Mouse (Mus musculus) limb, embryonic 14.5 days (tissue): Measurements from ENCODE around the gene Ptchd3. TPM values are rescaled to one million over a fixed set of nuclear protein-coding genes. Genes with fewer than 3 reads are reported as not detected.

Source experiments
- ATAC-seq: fragments of 200-750 bp; cut with Nextera tagmentation; 2 replicates; pipeline ENCODE4 v1.8.0; 2017; ENCODE audit warnings: low read depth, moderate number of reproducible peaks, moderate TSS enrichment; ENCODE audit not compliant: low FRiP score
- DNase-seq: peaks from one replicate; pipeline ENCODE4 v3.0.0-alpha.2; 2015; ENCODE audit warnings: low spot score
- H3K27ac ChIP-seq: fragments of 300-500 bp; sonication (generic); replicated peaks from 2 replicates; pipeline ENCODE4 v1.5.1; 2014; ENCODE audit warnings: low read depth, mild to moderate bottlenecking, low read length, moderate library complexity, mixed read lengths
- H3K27me3 ChIP-seq: fragments of 300-500 bp; sonication (generic); 2 replicates; pipeline ENCODE4 v1.6.1; 2014; ENCODE audit warnings: low read length, mixed read lengths; ENCODE audit not compliant: control insufficient read depth, insufficient read depth
- H3K36me3 ChIP-seq: fragments of 300-500 bp; sonication (generic); 2 replicates; pipeline ENCODE4 v1.6.1; 2014; ENCODE audit warnings: mild to moderate bottlenecking, low read length, moderate library complexity, mixed read lengths; ENCODE audit not compliant: control insufficient read depth, insufficient read depth
- H3K4me1 ChIP-seq: fragments of 300-500 bp; sonication (generic); 2 replicates; pipeline ENCODE4 v1.6.1; 2014; ENCODE audit warnings: antibody characterized with exemption, low read length, mixed read lengths; ENCODE audit not compliant: control insufficient read depth, insufficient read depth
- H3K4me2 ChIP-seq: fragments of 300-500 bp; sonication (generic); replicated peaks from 2 replicates; pipeline ENCODE4 v1.6.1; 2014; ENCODE audit warnings: low read depth, mild to moderate bottlenecking, low read length, moderate library complexity; ENCODE audit not compliant: severe bottlenecking
- H3K4me3 ChIP-seq: fragments of 300-500 bp; sonication (generic); replicated peaks from 2 replicates; pipeline ENCODE4 v1.5.1; 2014; ENCODE audit warnings: low read length
- H3K9ac ChIP-seq: fragments of 300-500 bp; sonication (generic); 2 replicates; pipeline ENCODE4 v1.6.1; 2014; ENCODE audit warnings: mild to moderate bottlenecking, low read depth, low read length, moderate library complexity; ENCODE audit not compliant: severe bottlenecking
- H3K9me3 ChIP-seq: fragments of 300-500 bp; sonication (generic); 2 replicates; pipeline ENCODE4 v1.6.1; 2016; ENCODE audit warnings: low read length; ENCODE audit not compliant: control insufficient read depth
- POLR2A ChIP-seq: fragments of 200-500 bp; IDR thresholded peaks from 2 replicates; pipeline ENCODE4 v1.8.0; 2012; ENCODE audit warnings: inconsistent platforms, mild to moderate bottlenecking, moderate library complexity, borderline replicate concordance; ENCODE audit not compliant: insufficient read depth, insufficient read length; ENCODE audit errors: extremely low read depth
- WGBS: fragments of 180-500 bp; shearing (Covaris S2); extraction: QIAGEN DNeasy Blood & Tissue Kit; methylation state at CpG from one replicate; pipeline ENCODE4 v1.1.7; 2014; 5-methylcytosine and 5-hydroxymethylcytosine counted together
- polyA plus RNA-seq, 2 experiments: library from polyadenylated mRNA; depleted of rRNA in 1 of 2; stranded (reverse) in 1 of 2; unstranded in 1 of 2; fragments of >200 nt; fragmentation: Nextera tagmentation in 1 of 2; extraction: Ambion mirVana in 1 of 2; gene quantifications; 2 replicates each; pipeline versions ENCODE4 v1.2.1 to v1.2.3; 2012 to 2014

The Ptchd3 gene
- polyA plus RNA-seq (2012; rRNA removed) = 0.09 and 0.14 TPM in 2 replicates
- polyA plus RNA-seq (2014; fragmentation: Nextera tagmentation; extraction: Ambion mirVana) = 0.21 TPM in 1 of 2 replicates, not detected in the other

DNA sequence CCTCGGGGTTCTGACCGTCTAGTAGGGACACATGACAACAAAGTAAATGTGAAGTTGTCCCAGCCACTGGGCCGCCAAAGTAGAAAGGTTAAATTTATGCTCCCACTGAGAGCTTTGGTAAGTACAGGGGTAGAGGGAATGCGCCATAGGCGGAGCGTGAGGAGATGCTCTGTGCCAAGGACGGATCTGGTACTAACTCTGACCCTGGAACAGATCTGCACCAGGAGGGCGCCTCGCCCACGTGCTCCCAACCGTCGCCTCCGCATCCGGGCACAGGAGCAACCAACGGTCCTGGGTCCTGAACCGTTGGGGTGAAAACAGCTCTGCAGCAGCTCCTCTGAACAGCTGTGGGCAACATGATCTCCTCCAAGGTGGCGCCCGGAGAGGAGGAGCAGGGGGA is at the start of gene Ptchd3:
Ptchd3 (plus strand) TSS at position 301 of the 400 bp plus-strand sequence.
- WGBS = 69% methylated on average over 17 of the region's 18 CpGs
- no peaks in the 10 kb centered on the region for H3K4me1 ChIP-seq
- H3K9ac ChIP-seq = no peak within 1 kb of the TSS
- TF ChIP-seq POLR2A = no peak
- H3K27me3 ChIP-seq = no peaks in the 10 kb centered on the region
- H3K4me2 ChIP-seq = no peak within 1 kb of the TSS
- no peak for ATAC-seq
- 0 out of 2 replicates have a peak, but pooled peaks cover 5% of the 10 kb centered on the region for H3K9me3 ChIP-seq
- no peaks in the 10 kb centered on the region for H3K36me3 ChIP-seq
- no peak within 1 kb of the TSS for H3K27ac ChIP-seq
- DNase-seq = no peak
- H3K4me3 ChIP-seq = no peak within 1 kb of the TSS

DNA sequence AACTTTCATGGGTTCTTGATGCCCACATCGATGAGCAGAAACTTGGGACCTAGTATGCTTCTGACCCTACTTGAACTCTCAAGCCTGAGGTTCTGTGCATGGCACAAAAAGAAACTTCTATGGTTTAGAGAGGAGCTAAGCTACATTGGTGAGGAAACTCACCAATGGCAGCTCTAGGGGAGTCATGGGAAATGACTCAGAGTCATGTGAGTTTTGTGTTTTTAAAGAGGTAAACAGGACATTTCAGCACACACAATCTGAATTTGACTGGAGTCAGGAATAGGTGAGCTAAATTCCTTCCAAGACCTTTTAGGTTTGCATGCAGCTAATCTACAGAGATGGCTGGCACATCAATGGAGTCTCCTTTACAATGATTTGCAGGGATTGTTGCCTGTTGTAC is 48.2 kb upstream of the Ptchd3 start:
- Histone ChIP-seq H3K9ac (no peak overlapping the region), H3K9me3 (no peaks in the 10 kb centered on the region), H3K4me3 (no peak overlapping the region), H3K4me1 (no peaks in the 10 kb centered on the region), H3K4me2 (no peak overlapping the region), H3K27ac (no peak overlapping the region), H3K36me3 (no peaks in the 10 kb centered on the region), H3K27me3 (no peaks in the 10 kb centered on the region)
- ATAC-seq (no peak), DNase-seq (no peak)
- WGBS = 80% methylated on average over 1 of the region's 1 CpGs
- no peak for TF ChIP-seq POLR2A

DNA sequence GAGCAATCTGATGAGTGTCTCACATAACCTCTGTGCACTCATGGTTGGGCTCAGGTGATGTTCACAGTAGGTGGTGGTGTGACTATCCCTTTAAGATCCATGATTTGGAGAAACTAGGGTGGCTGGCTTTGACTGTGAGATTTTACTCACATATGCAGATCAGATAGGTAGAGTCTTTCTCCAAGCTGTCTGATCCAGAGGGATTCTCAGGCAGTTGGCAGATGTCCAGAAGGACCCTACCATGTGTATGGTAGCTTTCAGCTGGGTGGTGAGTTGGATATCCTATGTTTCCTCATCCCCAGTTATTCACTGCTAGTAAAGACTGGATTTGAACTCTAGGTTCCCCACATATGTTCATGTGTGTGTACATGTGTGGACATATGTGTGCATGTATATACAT is 42.6 kb upstream of the Ptchd3 start:
- no peaks in the 10 kb centered on the region for H3K27me3 ChIP-seq
- DNase-seq (no peak), ATAC-seq (no peak)
- H3K4me1 ChIP-seq = no peaks in the 10 kb centered on the region
- no peaks in the 10 kb centered on the region for H3K9me3 ChIP-seq
- H3K9ac ChIP-seq = no peak overlapping the region
- no peak overlapping the region for H3K4me3 ChIP-seq
- H3K4me2 ChIP-seq = no peak overlapping the region
- H3K36me3 ChIP-seq = no peaks in the 10 kb centered on the region
- no peak for TF ChIP-seq POLR2A
- H3K27ac ChIP-seq = no peak overlapping the region

DNA sequence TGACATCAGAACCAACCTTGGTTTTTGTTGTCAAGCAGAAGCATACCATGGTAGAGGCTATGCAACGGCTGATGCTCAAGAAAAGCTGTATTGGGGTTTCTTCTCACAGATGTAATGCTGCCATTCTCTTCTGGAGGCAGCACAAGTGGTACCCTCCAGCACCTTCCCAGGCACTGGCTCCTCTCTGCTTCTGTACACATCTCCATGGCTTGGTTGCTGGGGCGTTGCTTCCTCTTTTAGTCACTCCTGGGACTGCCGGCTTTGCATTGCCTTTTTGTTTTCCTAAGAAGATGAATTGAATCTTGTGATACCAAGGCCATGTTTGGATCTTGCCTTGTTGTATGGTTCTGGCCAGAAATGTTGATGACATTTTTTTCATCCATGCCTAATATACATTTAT is 40.5 kb upstream of the Ptchd3 start:
- no peak for TF ChIP-seq POLR2A
- no peak for DNase-seq
- H3K4me2 ChIP-seq = no peak overlapping the region
- H3K27me3 ChIP-seq = no peaks in the 10 kb centered on the region
- 87% methylated on average over 3 of the region's 3 CpGs for WGBS
- no peak overlapping the region for H3K4me3 ChIP-seq
- no peaks in the 10 kb centered on the region for H3K36me3 ChIP-seq
- H3K4me1 ChIP-seq = 0 out of 2 replicates have a peak, but pooled peaks cover 1% of the 10 kb centered on the region
- H3K9me3 ChIP-seq = no peaks in the 10 kb centered on the region
- H3K27ac ChIP-seq = no peak overlapping the region
- no peak for ATAC-seq
- no peak overlapping the region for H3K9ac ChIP-seq

DNA sequence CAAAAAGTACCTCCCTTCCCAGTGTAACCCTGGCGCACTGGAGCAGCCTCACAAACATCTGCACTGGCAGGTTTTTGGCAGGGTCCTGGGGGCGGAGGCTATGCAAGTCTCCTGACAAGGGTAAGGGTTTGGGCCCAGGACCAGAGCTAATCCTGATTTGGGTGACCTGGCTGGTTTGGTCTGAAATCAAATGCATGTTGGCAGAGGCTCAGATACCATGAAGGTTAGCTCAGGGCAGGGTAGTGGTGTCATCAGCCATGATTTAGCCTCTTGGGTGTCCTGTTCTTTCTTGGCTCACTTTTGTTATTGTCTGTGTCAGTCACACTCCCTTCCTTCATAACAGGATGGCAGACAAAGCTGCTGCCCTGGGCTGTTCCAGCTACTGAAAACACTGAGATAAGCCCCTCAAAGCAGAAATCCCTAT is 39.4 kb upstream of the Ptchd3 start:
- no peak overlapping the region for H3K9ac ChIP-seq
- no peak overlapping the region for H3K4me3 ChIP-seq
- H3K4me1 ChIP-seq = 0 out of 2 replicates have a peak, but pooled peaks cover 6% of the 10 kb centered on the region
- DNase-seq = no peak
- no peak overlapping the region for H3K27ac ChIP-seq
- no peak for TF ChIP-seq POLR2A
- no peaks in the 10 kb centered on the region for H3K27me3 ChIP-seq
- ATAC-seq = no peak
- no peaks in the 10 kb centered on the region for H3K36me3 ChIP-seq
- 81% methylated on average over 2 of the region's 2 CpGs for WGBS
- H3K9me3 ChIP-seq = no peaks in the 10 kb centered on the region
- no peak overlapping the region for H3K4me2 ChIP-seq

DNA sequence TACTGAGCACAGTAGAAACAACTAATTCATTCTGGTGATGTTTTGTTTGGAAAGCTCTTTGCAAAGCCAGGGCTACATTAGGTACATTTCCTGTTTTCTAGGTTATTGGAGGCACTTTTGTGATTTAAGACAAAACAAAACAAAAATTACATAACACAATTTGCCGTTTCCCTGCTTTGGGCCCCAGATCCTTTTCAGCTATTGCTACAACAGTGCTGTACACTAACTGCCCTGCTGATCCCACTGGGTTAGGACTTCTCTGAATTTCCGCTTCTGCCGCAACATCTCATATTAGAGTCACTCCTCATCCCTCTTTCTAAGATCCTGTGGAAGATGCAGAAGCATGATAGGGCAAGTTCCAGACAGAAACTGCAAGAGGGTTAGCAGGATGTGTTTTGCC is 38.6 kb upstream of the Ptchd3 start:
- ATAC-seq (no peak), DNase-seq (no peak)
- no peak overlapping the region for H3K4me3 ChIP-seq
- 0 out of 2 replicates have a peak, but pooled peaks cover 6% of the 10 kb centered on the region for H3K4me1 ChIP-seq
- TF ChIP-seq POLR2A = no peak
- H3K27ac ChIP-seq = no peak overlapping the region
- H3K36me3 ChIP-seq = no peaks in the 10 kb centered on the region
- no peaks in the 10 kb centered on the region for H3K27me3 ChIP-seq
- no peak overlapping the region for H3K9ac ChIP-seq
- 83% methylated on average over 3 of the region's 3 CpGs for WGBS
- no peak overlapping the region for H3K4me2 ChIP-seq
- H3K9me3 ChIP-seq = no peaks in the 10 kb centered on the region
